Mouse (Mus musculus) spleen, adult 2 months (tissue): Measurements from ENCODE around the gene Cyp4b1.

Experiments used
- CTCF ChIP-seq: fragments of 200-500 bp; IDR thresholded peaks from 2 replicates; pipeline ENCODE4 v1.5.1; 2011; ENCODE audit warnings: mild to moderate bottlenecking, inconsistent platforms; ENCODE audit not compliant: insufficient read depth, insufficient read length, insufficient replicate concordance; ENCODE audit errors: extremely low read depth
- POLR2A ChIP-seq: fragments of 200-500 bp; IDR thresholded peaks from 2 replicates; pipeline ENCODE4 v1.6.1; 2011; ENCODE audit warnings: low read depth, low read length, inconsistent platforms

GRCm38 (mm10) chr4:115647580-115647979 lies at the start of gene Cyp4b1:
- no peak for TF ChIP-seq POLR2A
- no peak for TF ChIP-seq CTCF
